In genomic region chr11:22928586-22929169, GRCm38 (mm10) we compare ENCODE assay signal across 15 mouse cellular contexts. TPM values are rescaled to one million over a fixed set of nuclear protein-coding genes. Genes with fewer than 3 reads are reported as not detected.
DNase-seq lines count a peak whose midpoint lies in the region; ATAC-seq lines count a peak whose summit lies in the region.
"Had no signal": no experiment of that assay in that cellular context is flagged by ENCODE, and none has a peak within 500 bp of the region (broad histone marks: within the 10 kb centered on the region; RNA-seq: fewer than 3 reads in every experiment).

No protein-coding gene starts in this region.

- peak; percentile 47; the same call in 1 of the 2 replicates for ATAC-seq in frontal cortex, adult (ENCODE audit: low TSS enrichment)
- peak; percentile 94 for ATAC-seq in granulocyte monocyte progenitor cell, adult 5-6 weeks (replicated peaks; ENCODE audit: poor library complexity, severe bottlenecking)
- ATAC-seq in forebrain, embryonic 15.5 days (replicated peaks), result no peak
- ATAC-seq: forebrain, embryonic 13.5 days had no signal

- H3K27ac ChIP-seq in forebrain, embryonic 15.5 days (replicated peaks), result no peak overlapping the region
- H3K27ac ChIP-seq: embryonic facial prominence, embryonic 12.5 days; forebrain, embryonic 13.5 days; layer of hippocampus, adult 2 months; limb, embryonic 12.5 days; neural tube, embryonic 12.5 days had no signal

- 90% methylated on average over 8 of the region's 8 CpGs for WGBS in forebrain, embryonic 15.5 days

- H3K9me3 ChIP-seq in forebrain, embryonic 15.5 days, result no peaks in the 10 kb centered on the region
- H3K9me3 ChIP-seq: embryonic facial prominence, embryonic 12.5 days; forebrain, embryonic 13.5 days; limb, embryonic 12.5 days; neural tube, embryonic 12.5 days had no signal

- H3K36me3 ChIP-seq in forebrain, embryonic 15.5 days, result no peaks in the 10 kb centered on the region
- H3K36me3 ChIP-seq: embryonic facial prominence, embryonic 12.5 days; limb, embryonic 12.5 days had no signal

- H3K27me3 ChIP-seq in forebrain, embryonic 15.5 days, result no peaks in the 10 kb centered on the region
- H3K27me3 ChIP-seq: embryonic facial prominence, embryonic 12.5 days; forebrain, embryonic 13.5 days; limb, embryonic 12.5 days; neural tube, embryonic 12.5 days had no signal

- H3K4me1 ChIP-seq in forebrain, embryonic 15.5 days, result 0 out of 2 replicates have a peak, but pooled peaks cover under 1% of the 10 kb centered on the region
- H3K4me1 ChIP-seq: embryonic facial prominence, embryonic 12.5 days; forebrain, embryonic 13.5 days; neural tube, embryonic 12.5 days had no signal

- DNase-seq in frontal cortex, postnatal 36 days (ENCODE audit: low spot score in 2 of 2), result no peak
- peak; percentile 9 to 20 for DNase-seq in spleen, adult 18-20 months
- DNase-seq in spleen, adult 12 weeks (ENCODE audit: low spot score), result no peak
- DNase-seq in thymus, postnatal 25 days, result peak; percentile 28
- no peak for DNase-seq in heart, adult 9 months (ENCODE audit: low spot score in 2 of 2)
- DNase-seq: cerebellum, adult 8-10 months; right cerebral cortex, postnatal 14 days had no signal

- no peak overlapping the region for H3K4me3 ChIP-seq in forebrain, embryonic 15.5 days
- H3K4me3 ChIP-seq: embryonic facial prominence, embryonic 12.5 days; forebrain, embryonic 13.5 days; layer of hippocampus, adult 2 months; limb, embryonic 12.5 days; neural tube, embryonic 12.5 days had no signal

- no peak overlapping the region for H3K9ac ChIP-seq in forebrain, embryonic 15.5 days (replicated peaks)
- H3K9ac ChIP-seq: embryonic facial prominence, embryonic 12.5 days; forebrain, embryonic 13.5 days; limb, embryonic 12.5 days; neural tube, embryonic 12.5 days had no signal

- H3K4me2 ChIP-seq in forebrain, embryonic 15.5 days (replicated peaks), result no peak overlapping the region
- H3K4me2 ChIP-seq: embryonic facial prominence, embryonic 12.5 days; forebrain, embryonic 13.5 days; limb, embryonic 12.5 days; neural tube, embryonic 12.5 days had no signal

RNA-seq across cellular contexts. Expression of gene Zrsr1, which starts 43.1 kb away (rescaled TPM):
- total RNA-seq in granulocyte monocyte progenitor cell, adult 5-6 weeks (2014; fragmentation: Nextera tagmentation), result 3.2 and 4.1 TPM in 2 replicates
- total RNA-seq in granulocyte monocyte progenitor cell, adult 5-6 weeks (2017), result 4.5 and 9.3 TPM in 2 replicates
- polyA plus RNA-seq in forebrain, embryonic 15.5 days (2015; fragmentation: Nextera tagmentation; extraction: Ambion mirVana), result 5.8 and 6.1 TPM in 2 replicates

RNA-seq across cellular contexts. Expression of gene Gm28048, which starts 53.2 kb away (rescaled TPM):
- total RNA-seq in granulocyte monocyte progenitor cell, adult 5-6 weeks (2014; fragmentation: Nextera tagmentation), result 70.6 and 93.5 TPM in 2 replicates
- 48.6 and 74.5 TPM in 2 replicates for total RNA-seq in granulocyte monocyte progenitor cell, adult 5-6 weeks (2017)
- 3.4 and 3.5 TPM in 2 replicates for polyA plus RNA-seq in forebrain, embryonic 15.5 days (2015; fragmentation: Nextera tagmentation; extraction: Ambion mirVana)

RNA-seq across cellular contexts. Expression of gene Commd1, which starts 53.5 kb away (rescaled TPM):
- total RNA-seq in granulocyte monocyte progenitor cell, adult 5-6 weeks (2014; fragmentation: Nextera tagmentation), result 95.6 and 97.6 TPM in 2 replicates
- total RNA-seq in granulocyte monocyte progenitor cell, adult 5-6 weeks (2017), result 119 and 143 TPM in 2 replicates
- 235 and 252 TPM in 2 replicates for polyA plus RNA-seq in forebrain, embryonic 15.5 days (2015; fragmentation: Nextera tagmentation; extraction: Ambion mirVana)

Comparison
In these comparisons a context has a peak if more than half of its experiments do, and no peak if none do; other contexts are left out.
1. DNase-seq: peak in spleen, adult 18-20 months (2 of 2) and thymus, postnatal 25 days (single experiment); none in frontal cortex, postnatal 36 days (0 of 2), spleen, adult 12 weeks (single experiment) and heart, adult 9 months (0 of 2).